Mouse (Mus musculus) forebrain, embryonic 12.5 days (tissue): ENCODE data around the gene Trim75. TPM values are rescaled to one million over a fixed set of nuclear protein-coding genes. Genes with fewer than 3 reads are reported as not detected.
"Not testable (repeated sequence)": the region's sequence is repeated elsewhere in the genome, so short reads cannot be mapped to it uniquely, and the experiment has no call there.

Source experiments
- ATAC-seq: fragments of 200-750 bp; cut with Nextera tagmentation; 2 replicates; pipeline ENCODE4 v1.8.0; 2017; ENCODE audit warnings: moderate TSS enrichment; ENCODE audit not compliant: low FRiP score
- H3K27ac ChIP-seq: fragments of 300-500 bp; sonication (generic); 2 replicates; pipeline ENCODE4 v1.5.1; 2016; ENCODE audit warnings: mild to moderate bottlenecking
- H3K27me3 ChIP-seq: fragments of 300-500 bp; sonication (generic); 2 replicates; pipeline ENCODE4 v1.6.1; 2016; ENCODE audit warnings: mild to moderate bottlenecking
- H3K36me3 ChIP-seq: fragments of 300-500 bp; sonication (generic); replicated peaks from 2 replicates; pipeline ENCODE4 v1.6.1; 2016; ENCODE audit warnings: mild to moderate bottlenecking
- H3K4me1 ChIP-seq: fragments of 300-500 bp; sonication (generic); 2 replicates; pipeline ENCODE4 v1.6.1; 2016
- H3K4me2 ChIP-seq: fragments of 300-500 bp; sonication (generic); 2 replicates; pipeline ENCODE4 v1.6.1; 2016; ENCODE audit warnings: mild to moderate bottlenecking, moderate library complexity
- H3K4me3 ChIP-seq: fragments of 300-500 bp; sonication (generic); replicated peaks from 2 replicates; pipeline ENCODE4 v1.5.1; 2016; ENCODE audit warnings: mild to moderate bottlenecking
- H3K9ac ChIP-seq: fragments of 300-500 bp; sonication (generic); 2 replicates; pipeline ENCODE4 v1.6.1; 2016; ENCODE audit warnings: mild to moderate bottlenecking
- H3K9me3 ChIP-seq: fragments of 300-500 bp; sonication (generic); 2 replicates; pipeline ENCODE4 v1.6.1; 2016
- WGBS: fragments of 180-500 bp; shearing (Covaris S2); methylation state at CpG from one replicate; pipeline ENCODE4 v1.1.7; 2016; 5-methylcytosine and 5-hydroxymethylcytosine counted together
- polyA plus RNA-seq: library from polyadenylated mRNA; unstranded; fragments of >200 nt; fragmentation: Nextera tagmentation; extraction: Ambion mirVana; gene quantifications from 2 replicates; pipeline ENCODE4 v1.2.1, GENCODE M21; 2016

Gene Trim75
- not detected in 2 replicates for polyA plus RNA-seq

- ATAC-seq, result no peak
- H3K4me2 ChIP-seq, result no peak within 1 kb of the TSS
- WGBS, result 95% methylated on average over 4 of the region's 4 CpGs
- H3K9me3 ChIP-seq, result no peaks in the 10 kb centered on the region
- H3K4me3 ChIP-seq, result no peak within 1 kb of the TSS
- no peak within 1 kb of the TSS for H3K27ac ChIP-seq
- H3K27me3 ChIP-seq, result no peaks in the 10 kb centered on the region
- no peaks in the 10 kb centered on the region for H3K4me1 ChIP-seq
- no peaks in the 10 kb centered on the region for H3K36me3 ChIP-seq
- H3K9ac ChIP-seq, result no peak within 1 kb of the TSS
Observed at GRCm38 (mm10) chr8:64987731-64988130, at the start of gene Trim75. TSS of gene Trim75 (minus strand) at chr8:64987831.

DNA sequence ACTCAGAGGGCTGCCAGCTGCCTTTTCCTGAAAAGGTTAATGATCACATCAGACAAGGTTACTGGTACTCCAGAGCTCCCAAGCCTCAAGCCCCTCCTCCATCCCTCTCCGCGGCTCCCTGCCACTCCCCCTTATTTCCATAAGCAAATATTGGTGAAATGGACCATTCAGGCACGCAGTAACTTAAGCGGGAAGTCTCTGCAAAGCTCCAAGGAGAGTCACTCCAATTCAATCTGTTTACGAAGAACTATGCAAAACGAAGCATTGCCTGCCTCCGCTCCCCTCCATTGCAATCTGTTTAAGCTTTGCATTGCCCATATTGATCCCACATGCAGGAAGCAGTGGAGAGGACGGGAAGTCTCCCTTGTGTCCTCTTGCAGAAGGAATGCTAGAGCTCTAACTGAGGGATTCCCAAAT, 49.5 kb upstream of the Trim75 start, which contains the start of gene Apela:
TSS of gene Apela (minus strand) at position 220 of the 417 bp plus-strand sequence.
- 2% methylated on average over 8 of the region's 8 CpGs for WGBS
- H3K4me3 ChIP-seq, result peak within 1 kb of the TSS; percentile 33
- H3K27me3 ChIP-seq, result no peaks in the 10 kb centered on the region
- H3K9me3 ChIP-seq, result no peaks in the 10 kb centered on the region
- H3K9ac ChIP-seq, result peak within 1 kb of the TSS; percentile 33; the same call in 1 of the 2 replicates
- peak; percentile 75 for ATAC-seq
- H3K4me2 ChIP-seq, result peak within 1 kb of the TSS; percentile 58
- H3K4me1 ChIP-seq, result peaks cover 24% of the 10 kb centered on the region
- H3K27ac ChIP-seq, result no peak within 1 kb of the TSS
- no peaks in the 10 kb centered on the region for H3K36me3 ChIP-seq

DNA sequence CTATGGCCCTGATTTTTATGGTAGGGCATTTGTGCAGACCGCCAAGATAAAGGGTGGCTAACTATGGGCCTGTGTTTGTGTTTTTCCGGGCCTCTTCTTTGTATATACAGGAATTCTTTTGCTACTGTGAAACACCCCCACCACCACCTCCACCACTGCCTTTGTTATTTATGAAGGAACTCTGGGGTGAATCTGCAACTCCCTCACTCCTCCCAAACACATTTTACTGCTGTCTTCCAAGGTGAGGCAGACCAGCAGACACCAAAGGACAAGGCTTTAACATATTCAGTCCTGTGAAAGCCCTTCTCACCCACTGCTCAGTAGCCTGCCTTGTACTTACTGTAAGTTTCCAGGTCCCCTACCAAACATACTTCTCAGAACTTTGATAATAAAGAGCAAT, 46.5 kb upstream of the Trim75 start:
- no peaks in the 10 kb centered on the region for H3K9me3 ChIP-seq
- ATAC-seq, result no peak
- no peak overlapping the region for H3K9ac ChIP-seq
- peak overlapping the region; percentile 2; the same call in 1 of the 2 replicates for H3K27ac ChIP-seq
- 35% methylated on average over 2 of the region's 2 CpGs for WGBS
- H3K4me3 ChIP-seq, result no peak overlapping the region
- H3K4me2 ChIP-seq, result peak overlapping the region; percentile 10; the same call in 1 of the 2 replicates
- no peaks in the 10 kb centered on the region for H3K36me3 ChIP-seq
- H3K27me3 ChIP-seq, result no peaks in the 10 kb centered on the region
- peaks cover 24% of the 10 kb centered on the region for H3K4me1 ChIP-seq

DNA sequence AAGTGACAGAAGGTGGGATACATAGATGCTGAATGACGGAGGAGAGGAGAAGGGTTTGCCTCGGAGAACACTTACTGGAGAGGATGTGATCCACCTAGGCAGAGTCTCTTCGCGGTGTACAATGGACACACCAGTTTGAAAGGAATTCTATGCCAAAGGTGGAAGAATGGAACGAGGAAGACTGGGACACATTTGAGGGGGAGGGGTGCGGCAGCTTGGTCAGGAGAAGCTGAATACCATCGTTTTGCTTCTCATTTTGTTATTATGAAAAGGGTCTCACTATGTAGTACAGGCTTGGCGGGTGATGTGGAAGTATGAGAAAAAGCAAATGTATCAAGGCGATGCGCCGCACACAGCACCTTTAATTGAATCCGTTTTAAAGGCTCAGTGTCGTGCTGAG, 45.4 kb upstream of the Trim75 start:
- WGBS, result 81% methylated on average over 13 of the region's 13 CpGs
- no peaks in the 10 kb centered on the region for H3K9me3 ChIP-seq

GRCm38 (mm10) chr8:65032107-65032506, 44.5 kb upstream of the Trim75 start:
- no peak overlapping the region for H3K4me2 ChIP-seq
- H3K27ac ChIP-seq, result no peak overlapping the region
- no peak overlapping the region for H3K9ac ChIP-seq
- no peaks in the 10 kb centered on the region for H3K9me3 ChIP-seq
- H3K4me1 ChIP-seq, result peaks cover 21% of the 10 kb centered on the region
- no peaks in the 10 kb centered on the region for H3K36me3 ChIP-seq
- WGBS, result 93% methylated on average over 1 of the region's 1 CpGs
- ATAC-seq, result no peak
- no peaks in the 10 kb centered on the region for H3K27me3 ChIP-seq
- H3K4me3 ChIP-seq, result no peak overlapping the region

More for the DNA sequence above, 45.4 kb upstream of the Trim75 start:
- no peak overlapping the region for H3K9ac ChIP-seq
- H3K4me1 ChIP-seq, result peaks cover 24% of the 10 kb centered on the region
- H3K36me3 ChIP-seq, result no peaks in the 10 kb centered on the region
- no peak overlapping the region for H3K4me3 ChIP-seq
- no peak overlapping the region for H3K27ac ChIP-seq
- no peak overlapping the region for H3K4me2 ChIP-seq
- ATAC-seq, result no peak
- no peaks in the 10 kb centered on the region for H3K27me3 ChIP-seq

DNA sequence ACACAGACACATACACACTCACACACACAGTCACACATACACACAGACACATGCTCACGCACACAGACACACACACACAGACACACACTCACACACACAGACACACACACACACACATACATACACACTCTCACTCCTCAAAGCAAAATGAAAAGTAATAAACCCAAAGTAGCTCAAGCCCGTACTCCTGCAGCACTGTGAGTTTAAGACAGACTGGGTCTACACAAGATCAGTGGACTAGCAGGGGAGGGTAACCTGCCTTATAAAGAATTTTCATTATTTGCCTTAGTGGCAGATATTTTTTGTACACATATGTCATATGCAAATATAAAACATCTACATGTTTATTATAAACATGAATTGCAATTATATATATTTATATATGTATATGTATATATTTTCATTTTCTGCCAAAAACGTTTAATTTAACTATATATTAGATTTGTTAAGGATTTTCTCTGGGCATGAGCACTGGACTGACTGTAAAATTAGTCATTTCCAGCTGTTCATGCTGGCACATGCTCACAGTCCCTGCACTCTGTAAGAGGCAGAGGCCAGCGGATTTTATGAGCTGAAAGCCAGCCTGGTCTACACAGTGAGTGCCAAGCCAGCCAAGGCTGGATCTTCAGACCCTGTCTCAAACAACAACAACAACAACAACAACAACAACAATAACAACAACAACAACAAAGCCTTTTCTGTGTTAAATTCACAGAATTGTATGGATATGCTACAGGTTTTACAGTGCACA, 43.3 kb upstream of the Trim75 start:
- H3K4me3 ChIP-seq, result no peak overlapping the region
- 83% methylated on average over 4 of the region's 4 CpGs for WGBS
- no peaks in the 10 kb centered on the region for H3K9me3 ChIP-seq
- no peak overlapping the region for H3K9ac ChIP-seq
- no peak for ATAC-seq
- no peaks in the 10 kb centered on the region for H3K27me3 ChIP-seq
- no peaks in the 10 kb centered on the region for H3K36me3 ChIP-seq
- peaks cover 18% of the 10 kb centered on the region for H3K4me1 ChIP-seq
- no peak overlapping the region for H3K27ac ChIP-seq
- no peak overlapping the region for H3K4me2 ChIP-seq

- H3K9me3 ChIP-seq, result no peaks in the 10 kb centered on the region
- H3K36me3 ChIP-seq, result no peaks in the 10 kb centered on the region
- H3K27ac ChIP-seq, result no peak overlapping the region
- no peak overlapping the region for H3K9ac ChIP-seq
- WGBS, result 88% methylated on average over 4 of the region's 4 CpGs
- ATAC-seq, result no peak
- H3K4me1 ChIP-seq, result peaks cover 8% of the 10 kb centered on the region; the same call in 1 of the 2 replicates
- H3K4me3 ChIP-seq, result no peak overlapping the region
- no peaks in the 10 kb centered on the region for H3K27me3 ChIP-seq
- no peak overlapping the region for H3K4me2 ChIP-seq
Observed at GRCm38 (mm10) chr8:65029776-65030175, 42.1 kb upstream of the Trim75 start.

- whole genome bisulfite sequencing, result 77% methylated on average over 12 of the region's 12 CpGs
- ATAC-seq, result no peak
- no peak overlapping the region for H3K27ac ChIP-seq
- no peaks in the 10 kb centered on the region for H3K27me3 ChIP-seq
- H3K9me3 ChIP-seq, result no peaks in the 10 kb centered on the region
- no peaks in the 10 kb centered on the region for H3K36me3 ChIP-seq
- no peak overlapping the region for H3K4me3 ChIP-seq
- H3K9ac ChIP-seq, result no peak overlapping the region
- H3K4me1 ChIP-seq, result peaks cover 1% of the 10 kb centered on the region; the same call in 1 of the 2 replicates
- no peak overlapping the region for H3K4me2 ChIP-seq
Observed at GRCm38 (mm10) chr8:65028959-65029686, 41.5 kb upstream of the Trim75 start.

- Histone ChIP-seq H3K9ac (no peak overlapping the region), H3K27me3 (no peaks in the 10 kb centered on the region), H3K4me2 (no peak overlapping the region), H3K4me1 (no peaks in the 10 kb centered on the region), H3K9me3 (no peaks in the 10 kb centered on the region), H3K4me3 (no peak overlapping the region), H3K36me3 (no peaks in the 10 kb centered on the region), H3K27ac (no peak overlapping the region)
- 0 out of 2 replicates have a peak, but pooled peaks have one; percentile 49 for ATAC-seq
- 47% methylated on average over 8 of the region's 8 CpGs for WGBS
Observed at GRCm38 (mm10) chr8:65022485-65022884, 34.9 kb upstream of the Trim75 start.

- Histone ChIP-seq H3K4me3 (no peak within 1 kb of the TSS), H3K9ac (no peak within 1 kb of the TSS)
- ATAC-seq, result no peak
Observed at GRCm38 (mm10) chr8:65018423-65018822, 30.8 kb upstream of the Trim75 start, which contains the start of the genes Trim61 and Trim60. TSS of gene Trim61 (minus strand) at chr8:65018523. TSS of gene Trim60 (minus strand) at chr8:65018584.

GRCm38 (mm10) chr8:65007616-65008015, 20.0 kb upstream of the Trim75 start:
- not testable (repeated sequence) for H3K36me3 ChIP-seq, H3K4me1 ChIP-seq, ATAC-seq, H3K27me3 ChIP-seq, H3K9me3 ChIP-seq, H3K27ac ChIP-seq, H3K4me3 ChIP-seq, H3K9ac ChIP-seq, H3K4me2 ChIP-seq
- 78% methylated on average over 6 of the region's 6 CpGs for WGBS

More at GRCm38 (mm10) chr8:65018423-65018822, 30.8 kb upstream of the Trim75 start, which contains the start of the genes Trim61 and Trim60:
- Histone ChIP-seq H3K9me3 (no peaks in the 10 kb centered on the region), H3K27me3 (no peaks in the 10 kb centered on the region), H3K36me3 (no peaks in the 10 kb centered on the region), H3K4me2 (no peak within 1 kb of the TSS), H3K27ac (no peak within 1 kb of the TSS), H3K4me1 (no peaks in the 10 kb centered on the region)
- WGBS, result 88% methylated on average over 8 of the region's 8 CpGs

DNA sequence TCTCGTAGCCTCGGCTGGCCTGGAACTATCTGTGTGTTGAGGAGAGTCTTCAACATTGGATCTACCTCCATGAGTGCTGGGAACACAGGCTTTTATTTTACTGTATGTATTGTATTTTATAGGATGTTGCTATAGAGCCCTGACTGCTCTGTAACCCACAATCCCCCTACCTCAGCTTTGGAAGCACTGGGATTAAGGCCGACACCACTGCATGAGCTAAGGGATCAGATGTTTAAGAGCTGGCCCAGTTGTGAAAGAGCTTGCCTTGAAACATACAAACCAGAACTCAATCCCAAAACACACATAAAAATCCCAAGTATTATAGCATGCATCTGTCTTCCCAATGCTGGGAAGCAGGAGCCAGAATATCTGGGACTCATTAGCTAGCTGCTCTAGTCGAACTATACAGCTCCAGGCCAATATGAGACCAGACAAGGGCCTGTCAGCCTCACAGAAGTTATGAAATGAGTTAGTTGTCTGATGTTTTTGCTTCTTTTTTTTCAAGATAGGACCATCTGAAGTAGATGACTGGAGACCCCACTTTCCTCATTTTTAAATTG, 11.3 kb upstream of the Trim75 start:
- no peak overlapping the region for H3K4me3 ChIP-seq
- no peaks in the 10 kb centered on the region for H3K4me1 ChIP-seq
- no peak overlapping the region for H3K4me2 ChIP-seq
- H3K36me3 ChIP-seq, result no peaks in the 10 kb centered on the region
- ATAC-seq, result no peak
- H3K9me3 ChIP-seq, result no peaks in the 10 kb centered on the region
- H3K27me3 ChIP-seq, result no peaks in the 10 kb centered on the region
- H3K27ac ChIP-seq, result no peak overlapping the region
- H3K9ac ChIP-seq, result no peak overlapping the region
- WGBS, result 87% methylated on average over 4 of the region's 4 CpGs
